Mouse (Mus musculus) Muller cell, postnatal 12 days (primary cell): ENCODE results near the gene Pan3.
A peak's percentile ranks its signal among the peaks of the same experiment; 100 is the strongest.

Source experiments
- DNase-seq: peaks from one replicate; pipeline ENCODE4 v3.0.0-alpha.2; 2015; ENCODE audit errors: inconsistent ontology term

Gene Pan3

DNA sequence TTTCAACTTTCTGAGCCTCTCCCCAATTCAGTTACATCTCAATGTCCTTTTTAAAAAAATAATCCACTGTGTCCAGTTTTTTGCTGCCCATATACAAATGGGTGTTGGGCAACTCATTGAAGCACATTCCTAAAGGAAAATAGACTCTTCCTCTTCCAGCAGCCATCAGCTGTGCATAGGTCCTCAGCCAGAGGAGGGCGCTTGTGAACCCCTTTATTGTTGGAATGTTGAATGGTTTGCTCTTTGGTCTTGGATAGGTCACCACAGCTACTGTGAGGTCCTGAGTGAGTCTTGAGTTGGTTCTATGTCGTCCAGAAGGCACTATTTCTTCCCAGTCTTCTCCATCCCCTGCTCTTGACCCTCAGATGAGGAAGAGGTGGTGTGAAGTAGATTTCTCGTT is 54.2 kb downstream of the Pan3 start:
- DNase-seq, result no peak

DNA sequence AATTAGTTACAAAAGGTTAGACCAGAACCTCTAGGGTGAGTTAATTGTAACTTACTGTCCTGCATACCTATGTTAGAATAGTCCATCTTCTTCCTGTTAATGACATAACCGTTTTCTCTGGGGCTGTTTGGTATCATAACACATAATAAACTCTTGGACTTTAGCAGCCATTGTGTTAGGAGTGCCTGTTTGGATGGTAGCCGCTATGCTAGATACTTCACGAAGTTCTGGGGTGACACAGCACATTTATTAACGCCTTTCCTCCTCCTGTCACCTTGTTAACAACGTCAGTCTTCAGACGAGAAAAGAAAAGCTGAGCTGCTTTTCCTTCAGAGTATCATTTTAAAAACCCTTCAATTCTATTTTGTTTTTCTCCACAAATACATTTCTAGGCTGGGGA is 59.3 kb downstream of the Pan3 start:
- DNase-seq, result no peak

DNA sequence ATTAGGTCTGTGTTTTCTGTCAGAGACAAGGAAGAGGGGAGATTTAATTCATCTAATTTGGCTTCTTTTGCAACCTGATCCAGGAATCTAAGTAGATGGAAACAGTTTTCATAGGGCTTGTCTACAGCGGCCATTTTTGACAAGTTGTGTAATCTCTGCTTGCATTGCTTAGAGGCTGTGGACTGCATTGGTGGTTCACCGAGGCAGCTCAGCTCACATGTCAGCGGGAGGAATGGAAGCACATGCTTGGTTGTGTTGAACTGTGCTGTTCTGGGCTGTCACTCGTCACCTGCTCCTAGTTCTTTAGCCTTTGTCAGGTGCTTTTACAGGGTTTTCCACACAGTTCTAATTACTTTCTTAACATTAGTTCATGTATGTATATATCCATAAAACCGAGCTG is 60.9 kb downstream of the Pan3 start:
- no peak for DNase-seq

DNA sequence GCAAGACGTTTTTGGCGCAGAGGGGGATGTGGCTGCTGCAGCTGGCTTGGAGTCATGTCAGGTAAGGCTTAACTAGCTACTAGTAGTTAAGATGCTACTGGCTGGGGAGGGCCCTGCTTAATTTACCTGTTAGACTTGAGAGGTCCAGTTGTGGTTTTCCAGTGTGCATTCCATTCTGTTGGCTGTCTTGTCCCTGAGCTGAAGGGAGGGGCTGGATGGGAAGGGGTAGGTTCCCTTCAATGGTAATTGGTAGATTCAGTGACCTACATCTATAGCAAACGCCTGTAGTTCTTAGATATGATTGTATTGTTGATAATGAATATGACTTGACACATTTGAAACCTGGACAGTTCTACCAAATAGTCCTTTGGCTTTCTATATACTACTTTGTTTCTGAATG is 62.5 kb downstream of the Pan3 start:
- no peak for DNase-seq

DNA sequence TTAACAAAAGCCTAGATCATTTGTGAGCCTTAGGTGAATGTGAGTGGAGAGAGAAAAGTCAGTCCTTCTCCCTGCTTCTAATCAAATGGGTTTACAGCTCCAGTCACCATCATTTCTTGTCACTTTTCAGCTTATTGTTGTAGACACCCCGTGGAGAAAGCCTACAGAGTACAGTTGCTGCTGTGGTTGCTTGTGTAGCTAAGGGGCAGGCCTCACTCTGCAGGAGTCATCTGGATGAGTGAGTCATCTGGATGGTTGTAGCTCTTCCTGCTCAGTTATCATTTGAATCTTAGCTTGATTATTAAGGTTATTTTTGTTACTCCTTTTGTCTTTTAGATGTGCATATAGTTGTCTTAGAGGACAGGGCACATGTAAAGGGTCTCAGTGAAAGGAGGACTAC is 63.2 kb downstream of the Pan3 start:
- peak; percentile 58 for DNase-seq

DNA sequence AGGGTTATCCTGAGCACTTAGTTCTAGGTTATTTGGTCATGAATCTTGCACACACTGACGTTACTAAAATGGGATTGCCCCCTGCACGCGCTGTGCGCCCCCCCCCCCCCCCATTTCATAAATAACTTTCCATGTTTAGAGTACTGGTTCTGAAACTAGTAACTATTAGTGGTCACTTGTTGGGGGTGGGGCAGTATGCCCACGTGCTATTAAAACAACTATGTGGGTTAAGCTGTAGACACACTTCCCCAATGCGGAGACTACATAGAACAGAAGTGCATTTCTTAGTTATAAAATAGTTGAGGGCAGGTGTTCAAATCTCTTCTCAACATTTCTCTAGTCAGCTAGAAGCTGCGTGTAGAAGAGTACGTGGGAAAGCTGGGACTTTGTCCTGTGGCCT is 63.7 kb downstream of the Pan3 start:
- DNase-seq, result no peak

DNA sequence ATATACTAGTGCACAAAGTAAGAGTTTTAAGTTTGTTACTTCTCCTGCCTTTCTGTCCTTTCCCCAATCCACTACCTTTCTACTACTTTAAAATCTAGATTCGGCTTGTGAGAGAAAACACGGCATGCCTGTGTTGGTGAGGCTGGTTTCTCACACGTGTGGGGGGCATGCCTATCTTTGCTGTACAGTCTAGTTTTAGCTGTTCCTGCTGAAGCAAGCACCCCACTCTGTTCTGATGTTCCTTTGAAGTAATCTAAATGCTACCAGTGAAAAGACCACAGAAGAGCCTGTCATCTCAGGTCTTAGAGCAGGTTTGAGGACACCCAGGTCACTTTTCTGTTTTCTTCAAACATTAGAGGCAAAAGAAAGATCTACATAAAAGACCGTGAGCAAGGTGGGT is 64.4 kb downstream of the Pan3 start:
- DNase-seq, result no peak

DNA sequence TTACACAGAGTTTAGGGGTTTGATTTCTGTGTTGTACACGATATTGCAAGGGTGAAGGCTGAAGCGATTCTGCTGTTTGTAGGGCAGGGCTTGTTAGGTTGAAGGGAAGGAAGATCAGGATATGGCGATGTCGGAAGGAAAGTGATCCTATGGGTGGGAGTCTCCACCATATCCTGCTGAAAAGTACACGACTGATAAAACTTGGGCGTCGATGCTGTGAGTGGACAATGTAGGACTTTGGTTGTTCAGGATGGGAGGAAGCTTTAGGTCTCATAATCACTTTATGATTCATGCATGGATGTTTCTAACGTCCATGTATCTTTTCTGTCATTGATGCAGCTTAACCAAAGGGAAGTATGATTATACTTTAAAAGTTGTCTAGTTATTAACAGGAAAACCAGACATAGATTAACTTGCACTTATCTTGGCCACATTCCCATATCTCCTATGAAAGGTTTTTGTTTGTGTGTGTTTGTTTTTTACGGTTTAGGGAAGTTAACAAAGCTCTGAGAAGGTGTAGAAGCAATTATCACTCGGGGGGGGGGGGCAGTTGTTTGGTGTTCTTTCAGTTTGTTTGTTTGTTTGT is 64.9 kb downstream of the Pan3 start:
- no peak for DNase-seq

DNA sequence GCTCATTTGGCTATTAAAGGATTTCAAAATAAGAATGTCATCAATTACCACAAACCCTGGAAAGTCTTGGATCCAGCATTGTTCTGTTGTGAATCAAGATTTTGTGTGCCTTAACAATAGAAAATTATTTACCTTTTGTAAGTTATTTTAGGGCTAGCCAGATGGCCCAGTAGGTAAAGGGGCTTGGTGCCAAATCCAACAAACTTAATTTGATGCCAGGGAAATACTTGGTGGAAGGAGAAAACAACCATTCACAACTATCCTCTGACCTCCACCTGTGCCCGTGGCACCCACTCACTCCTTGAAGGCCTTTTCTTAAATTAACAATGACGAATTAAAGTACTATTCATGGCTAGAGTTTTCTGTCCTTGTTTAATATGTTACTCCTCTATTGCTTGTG is 66.0 kb downstream of the Pan3 start:
- DNase-seq, result no peak

DNA sequence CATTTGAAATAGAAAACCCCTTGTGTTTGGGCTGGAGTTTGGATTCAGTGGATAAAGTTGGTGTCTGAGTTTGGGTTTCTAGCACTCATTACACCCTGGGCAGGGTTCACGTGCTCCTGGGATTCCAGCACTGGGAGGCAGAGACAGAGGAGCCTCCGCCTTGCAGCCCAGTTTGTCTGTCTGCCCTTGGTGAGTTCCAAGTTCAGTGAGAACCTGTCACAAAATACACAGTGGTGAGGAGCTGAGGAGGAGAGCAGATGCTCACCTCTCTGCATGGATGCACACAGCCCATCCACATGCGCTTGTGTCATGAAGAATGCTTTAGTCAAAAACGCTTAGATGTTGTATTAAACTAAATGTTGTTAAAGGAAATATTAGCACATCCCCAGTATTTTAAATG is 67.0 kb downstream of the Pan3 start:
- no peak for DNase-seq

DNA sequence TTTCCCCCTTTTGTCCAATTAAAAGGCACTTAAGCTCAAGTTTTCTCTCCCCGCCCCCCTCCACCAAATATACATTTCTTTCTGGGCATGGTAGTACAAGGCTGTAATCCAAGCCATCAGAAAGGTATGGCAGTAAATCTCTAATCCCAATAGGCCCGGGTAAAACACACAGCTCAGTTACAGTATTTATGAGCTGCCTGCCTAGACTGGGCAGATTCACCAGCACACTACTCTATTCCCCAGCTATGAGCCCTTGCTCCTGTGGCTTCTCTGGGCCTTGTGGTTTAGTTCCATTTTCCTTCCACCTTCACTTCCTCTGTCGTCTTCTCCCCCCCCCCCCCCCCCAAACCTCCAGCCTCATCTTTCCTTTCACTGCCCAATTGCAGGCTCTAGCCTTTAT is 67.8 kb downstream of the Pan3 start:
- DNase-seq, result no peak

DNA sequence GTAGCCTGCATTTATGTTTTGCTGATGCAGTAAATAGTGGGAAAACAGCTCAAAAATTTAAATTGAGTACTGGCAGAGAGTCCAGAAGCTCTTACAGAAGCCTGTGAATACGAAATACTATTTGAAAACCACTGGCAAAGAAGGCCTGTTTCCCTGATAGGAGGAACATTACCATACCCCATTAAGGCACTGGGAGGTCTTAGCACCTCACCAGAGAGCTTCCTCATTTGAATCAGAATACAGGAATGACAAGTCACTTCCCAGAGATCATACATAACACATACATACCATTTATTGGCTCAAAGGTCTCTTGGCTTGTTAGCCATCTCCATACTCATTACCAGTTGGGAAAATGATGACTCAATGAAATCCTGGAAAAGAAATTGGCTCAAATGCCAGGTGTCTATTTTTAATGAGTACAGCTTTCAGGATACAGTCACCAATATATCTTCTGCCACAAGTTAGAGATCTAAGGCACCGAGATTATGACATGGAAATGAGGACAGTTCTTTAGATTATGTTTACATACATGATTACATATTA is 71.6 kb downstream of the Pan3 start:
- DNase-seq, result no peak

DNA sequence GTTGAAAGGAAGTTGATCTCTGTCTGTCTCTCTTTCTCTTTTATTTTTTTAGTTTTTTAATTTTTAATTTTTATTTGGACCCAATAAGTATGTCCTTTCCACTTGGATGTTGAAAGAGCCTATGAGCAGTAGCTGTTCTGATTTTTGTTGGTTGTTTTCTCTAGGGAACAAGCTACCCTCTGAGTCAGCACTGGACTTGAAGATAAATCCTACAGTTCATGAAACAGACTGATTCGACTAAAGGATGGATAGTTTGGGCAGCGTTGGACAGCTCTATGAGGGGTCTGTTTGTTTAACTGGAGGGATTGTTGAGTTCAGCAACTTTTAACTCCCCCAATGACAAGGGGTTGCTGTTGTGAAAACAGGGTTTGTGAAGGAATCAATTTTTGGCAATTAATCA is 73.0 kb downstream of the Pan3 start:
- DNase-seq, result no peak

DNA sequence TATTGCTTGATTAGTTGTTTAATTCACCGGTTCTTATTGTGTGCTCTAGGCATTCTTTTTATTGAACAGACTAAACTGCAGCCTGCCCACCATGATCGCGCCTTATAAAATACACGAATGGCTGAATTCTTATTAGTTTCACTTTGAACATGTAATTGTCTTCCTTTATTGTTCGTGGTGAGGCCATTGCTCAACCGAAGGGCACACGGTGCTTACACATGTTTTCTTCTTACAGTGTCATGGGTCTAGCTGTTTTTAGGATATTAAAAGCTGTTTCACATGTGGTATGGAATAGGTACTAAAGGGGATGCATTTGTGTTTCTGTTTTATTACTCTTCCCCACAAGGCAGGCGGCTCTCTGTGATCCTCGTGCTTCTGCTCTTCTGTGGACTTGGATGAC is 81.4 kb downstream of the Pan3 start:
- no peak for DNase-seq

DNA sequence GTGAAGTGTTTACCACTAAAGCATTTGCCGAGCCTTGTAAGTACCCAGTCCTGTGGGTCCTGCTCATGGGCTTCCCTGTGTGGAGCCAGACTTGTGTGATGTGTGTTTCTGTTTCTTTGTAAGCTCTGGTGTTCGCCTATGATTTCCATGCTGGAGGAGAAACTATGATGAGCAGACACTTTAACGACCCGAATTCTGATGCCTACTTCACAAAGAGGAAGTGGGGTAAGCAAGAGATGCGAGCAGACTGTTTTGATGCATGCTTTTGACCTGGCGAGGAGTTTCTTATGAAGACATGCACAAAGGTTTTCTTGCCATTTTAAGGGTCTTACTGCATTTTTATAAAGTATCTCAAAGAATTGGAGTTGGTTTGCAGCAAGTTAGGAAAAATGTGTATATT is 97.0 kb downstream of the Pan3 start:
- DNase-seq, result no peak

DNA sequence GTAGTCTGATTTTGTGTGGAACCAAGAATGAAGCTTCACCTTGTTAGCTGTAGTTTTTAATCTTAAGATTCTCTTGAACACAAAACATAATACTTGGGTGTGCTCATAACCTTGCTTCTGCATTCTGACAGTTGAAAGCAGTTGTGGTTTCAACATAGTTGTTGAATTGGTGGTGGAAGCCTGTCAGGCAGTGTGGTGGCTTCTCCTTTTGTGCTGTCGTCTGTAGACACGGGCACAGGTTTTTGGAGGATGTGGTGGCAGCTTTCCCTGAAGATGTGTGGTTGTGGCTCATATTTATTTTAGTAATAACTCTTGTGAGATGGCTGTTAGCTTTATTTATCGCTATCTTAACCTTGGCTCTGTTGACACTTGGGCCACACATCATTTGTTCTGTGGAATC is 97.8 kb downstream of the Pan3 start:
- DNase-seq, result no peak

DNA sequence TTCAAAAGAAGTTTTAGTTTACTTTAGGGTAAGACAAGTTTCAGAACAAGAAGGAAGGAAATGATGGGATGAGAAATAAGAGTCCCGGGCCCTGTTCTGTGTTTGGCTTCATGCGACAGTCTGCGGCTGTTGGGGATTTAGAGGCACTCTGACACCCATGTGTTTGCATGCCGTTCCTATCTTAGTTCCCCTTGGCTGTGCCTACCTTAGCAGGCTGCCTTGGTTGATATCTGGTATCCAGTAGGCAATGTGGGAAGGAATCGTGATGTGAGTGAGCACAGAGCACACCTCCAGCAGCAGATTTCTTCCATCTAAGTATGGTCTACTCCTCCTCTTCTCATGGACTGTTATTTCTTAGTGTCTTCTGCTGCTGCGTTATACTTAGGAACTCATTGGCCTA is 102.1 kb downstream of the Pan3 start:
- no peak for DNase-seq

DNA sequence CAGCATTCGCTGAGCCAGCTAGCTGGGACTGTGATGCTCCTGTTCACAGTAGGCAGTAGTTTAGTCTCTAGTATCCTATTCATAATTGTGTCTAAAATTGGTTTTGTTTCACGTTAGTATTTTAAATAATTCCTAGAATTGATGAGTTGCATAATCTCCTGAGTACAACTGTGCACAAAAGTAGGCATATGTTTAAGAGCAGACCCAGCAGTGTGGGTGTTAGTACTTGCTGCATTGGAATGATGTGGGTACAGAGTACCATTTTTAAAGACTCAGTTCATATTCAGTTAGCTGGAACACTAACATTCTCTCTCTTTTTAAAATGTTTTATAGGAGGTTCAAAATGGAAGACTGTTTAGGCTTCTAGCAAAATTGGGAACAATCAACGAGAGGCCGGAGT is 109.4 kb downstream of the Pan3 start:
- no peak for DNase-seq

DNA sequence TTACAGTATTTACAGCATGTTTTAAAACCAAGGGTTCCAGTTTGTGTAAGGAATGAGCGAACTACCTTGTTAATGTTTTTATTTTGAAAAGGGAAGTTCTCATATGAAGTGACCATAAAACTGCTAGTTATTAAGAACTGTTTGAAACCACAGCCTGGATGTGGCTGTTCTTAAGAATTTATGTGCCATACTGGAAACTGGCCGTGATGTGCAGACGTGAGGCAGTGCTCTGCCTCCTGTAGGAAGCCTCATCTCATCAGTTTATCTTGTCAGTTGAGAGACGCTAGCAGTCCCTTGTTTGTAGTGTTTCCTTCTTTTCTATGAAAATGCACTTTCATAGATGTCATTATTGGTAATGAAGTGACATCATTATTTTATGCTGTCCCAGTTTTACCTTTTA is 109.9 kb downstream of the Pan3 start:
- no peak for DNase-seq

DNA sequence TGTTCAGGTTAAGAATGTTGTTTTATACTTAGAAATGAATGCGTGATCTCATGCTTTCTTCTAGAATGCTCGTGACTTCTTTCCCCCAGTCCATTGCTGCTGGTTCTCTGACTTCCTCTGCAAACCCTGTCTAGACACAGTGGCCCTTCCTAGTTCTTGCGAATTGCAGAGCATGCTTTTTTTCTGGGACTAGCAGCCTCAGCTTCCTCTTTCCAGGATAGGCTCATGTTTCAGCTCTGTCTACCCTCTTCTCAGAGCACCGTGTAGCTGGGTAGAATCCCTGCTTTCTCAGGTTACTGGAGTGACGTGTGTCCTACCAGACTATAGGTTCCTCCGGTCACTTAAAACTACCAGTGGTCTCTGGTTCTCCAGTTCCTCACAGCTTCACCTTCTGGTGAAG is 112.3 kb downstream of the Pan3 start:
- DNase-seq, result no peak

DNA sequence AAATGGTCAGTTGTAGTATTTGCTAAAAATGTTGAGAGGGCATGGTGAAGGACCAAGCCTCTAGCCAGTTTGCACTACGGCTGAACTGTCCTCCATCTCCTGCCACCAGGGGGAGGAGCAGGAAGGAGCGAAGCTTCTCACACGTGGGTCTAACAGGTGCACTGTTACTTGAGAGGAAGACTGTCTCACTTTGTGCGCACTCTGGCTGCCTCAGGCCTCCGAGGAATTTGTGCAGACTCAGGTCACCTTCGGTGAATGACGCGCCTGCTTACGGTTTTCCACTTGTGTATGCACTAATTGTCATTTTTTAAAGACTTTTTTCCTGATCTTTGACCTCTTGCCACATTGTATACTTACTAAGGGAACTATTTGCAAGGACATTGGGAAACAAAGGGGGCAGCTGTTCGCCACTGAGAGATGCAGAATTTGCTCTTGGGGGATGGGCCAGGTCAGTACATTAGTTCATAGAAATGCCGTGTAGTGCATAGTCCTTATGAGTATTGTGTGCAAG is 115.8 kb downstream of the Pan3 start:
- DNase-seq, result no peak

DNA sequence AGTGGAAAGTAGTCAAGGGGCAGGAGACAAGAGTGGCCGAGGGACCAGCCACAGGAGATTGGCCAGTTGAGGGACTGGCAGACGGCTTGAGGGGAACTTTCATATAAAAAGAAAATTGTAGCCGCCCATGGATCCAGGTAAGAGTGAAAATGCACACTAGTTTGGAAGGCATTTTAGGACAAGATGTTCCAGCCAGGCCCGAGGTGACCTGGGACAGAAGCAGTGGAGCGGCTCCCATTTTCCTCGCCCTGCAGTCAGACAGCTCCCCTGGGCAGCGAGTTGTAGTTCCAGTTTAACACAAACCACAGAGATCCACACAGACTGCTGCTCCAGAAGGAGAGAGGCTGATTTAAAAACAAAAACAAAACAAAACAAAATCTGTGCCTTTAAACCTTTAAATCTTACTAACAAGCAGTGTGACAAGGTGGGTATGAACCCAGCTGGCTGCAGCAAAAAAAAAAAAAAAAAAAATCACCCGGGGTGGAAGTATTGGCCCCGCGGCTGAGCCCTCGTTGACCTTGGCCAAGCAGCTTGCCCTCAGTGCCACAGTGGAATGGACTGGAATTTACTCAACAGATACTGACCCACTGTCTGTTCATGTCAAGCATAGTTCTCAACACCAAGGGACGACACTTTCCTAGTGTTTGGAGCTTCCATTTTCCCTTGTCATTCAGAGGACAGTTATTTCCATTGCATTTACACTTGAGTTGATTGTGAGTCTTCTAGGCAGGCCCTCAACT is 119.2 kb downstream of the Pan3 start:
- DNase-seq, result no peak

DNA sequence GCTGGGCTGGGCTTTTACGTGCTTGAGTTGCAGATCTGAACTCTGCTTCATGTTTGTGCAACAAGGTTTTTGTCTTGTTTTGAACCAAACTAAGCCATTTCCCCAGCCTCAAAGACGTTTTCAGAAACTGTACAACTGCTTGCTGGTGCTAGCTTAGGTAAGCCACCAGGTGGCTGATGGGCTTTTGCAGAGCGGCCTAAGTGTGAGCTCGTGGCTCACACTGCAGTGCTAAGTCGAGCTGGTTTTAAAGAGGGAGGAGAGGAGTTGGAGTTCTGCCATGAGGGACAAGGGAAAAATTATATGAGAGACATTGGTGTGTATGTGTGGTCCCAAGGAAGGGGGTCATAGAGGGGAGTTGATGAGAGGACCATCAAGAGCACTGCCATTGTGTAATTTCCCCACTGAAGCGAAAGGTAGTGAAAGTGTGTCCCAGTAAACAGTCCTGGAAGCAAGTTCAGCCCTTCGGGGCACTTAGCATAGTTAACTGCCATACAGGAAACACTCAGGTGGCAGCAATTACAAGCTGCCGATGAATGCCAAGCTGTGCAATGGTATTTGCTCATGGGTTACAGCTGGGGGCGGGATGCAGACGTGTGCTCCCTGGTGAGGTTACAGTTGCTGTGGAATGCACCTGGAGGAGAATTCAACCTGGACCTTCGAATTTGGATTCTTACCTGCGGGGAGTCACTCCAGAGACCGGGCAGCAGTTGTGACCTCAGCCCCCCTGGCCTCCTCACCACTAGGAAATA is 122.1 kb downstream of the Pan3 start:
- DNase-seq, result no peak
